Mouse (Mus musculus): ENCODE results near the gene Adamts2.

The Adamts2 gene

DNA sequence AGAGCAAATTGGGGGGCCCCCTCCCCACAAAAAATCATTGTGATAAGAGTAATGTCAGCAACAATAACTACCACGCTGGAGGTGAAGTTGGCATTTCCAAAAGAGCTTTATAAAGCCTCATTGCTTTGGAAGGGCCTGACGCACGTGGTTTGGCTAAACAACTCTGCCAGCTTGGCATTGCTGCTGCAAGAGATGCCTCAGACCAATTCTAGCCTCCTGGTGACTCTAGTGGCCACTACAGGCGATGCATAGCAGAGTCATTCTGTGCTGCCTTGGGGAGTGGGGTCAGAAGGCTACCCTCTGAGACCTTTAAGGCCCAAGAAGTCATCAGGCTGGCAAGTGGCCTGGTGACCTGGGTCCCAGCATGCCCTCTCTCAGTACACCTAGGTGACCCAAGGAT lies 132.2 kb downstream of the Adamts2 start:
- DNase-seq (ENCODE audit: low spot score) = no peak

DNA sequence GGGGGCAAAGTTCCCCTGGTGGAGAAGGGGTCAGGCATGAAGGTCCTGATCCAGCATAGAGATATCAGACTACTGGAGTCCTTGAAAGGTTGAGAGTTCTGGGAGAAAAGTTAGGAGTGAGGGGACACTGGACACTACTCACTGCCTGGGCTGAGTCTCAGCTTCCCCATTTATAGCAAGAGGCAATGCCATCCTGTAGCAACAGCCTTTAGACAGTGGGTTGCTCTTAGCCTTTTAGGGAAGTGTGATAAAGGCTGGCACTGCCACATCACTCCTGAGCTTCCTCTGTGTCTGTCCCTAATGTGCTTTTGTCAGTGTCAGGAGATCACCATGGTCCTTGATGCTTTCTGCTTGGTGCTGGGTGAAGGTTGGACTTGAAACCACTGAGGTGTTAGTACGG lies 134.7 kb downstream of the Adamts2 start:
- DNase-seq (ENCODE audit: low spot score) = no peak

DNA sequence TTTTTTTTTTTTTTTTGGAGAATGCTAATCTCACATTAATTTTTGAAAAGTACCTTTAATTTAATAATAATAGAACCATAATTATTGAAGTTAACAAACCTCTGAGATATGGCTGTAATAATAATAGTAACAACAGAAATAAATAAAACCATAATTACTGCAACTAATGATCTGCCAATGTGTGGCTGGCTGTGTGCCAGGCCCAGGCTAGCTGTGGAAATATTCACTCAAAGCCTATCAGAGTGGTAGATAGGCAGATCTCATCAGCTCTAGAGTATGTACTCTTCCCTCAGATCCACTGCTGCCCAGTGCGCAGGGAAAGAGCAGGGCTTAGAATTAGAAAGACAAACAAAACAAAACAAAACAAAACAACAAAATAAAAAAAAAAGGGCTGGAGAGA lies 136.6 kb downstream of the Adamts2 start:
- DNase-seq (ENCODE audit: low spot score) = no peak

DNA sequence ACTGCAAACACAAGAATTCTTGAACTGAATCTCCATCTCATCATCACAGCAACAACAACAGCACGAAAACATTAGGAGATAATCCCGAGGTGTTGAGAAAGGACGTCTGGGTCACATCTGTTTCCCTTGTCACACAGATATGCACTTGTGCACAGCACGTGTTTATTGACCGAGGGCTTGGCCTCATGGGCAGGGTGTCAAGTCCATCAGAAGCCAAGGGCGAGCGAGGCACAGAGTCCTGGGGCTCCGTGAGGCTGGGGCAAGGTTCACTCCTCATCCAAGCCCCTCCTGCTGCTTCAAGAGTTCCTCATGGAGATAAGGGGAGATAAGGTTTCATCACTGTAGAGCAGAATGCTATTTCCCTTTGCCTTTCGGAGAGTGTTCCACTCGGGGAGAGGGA lies 137.6 kb downstream of the Adamts2 start:
- DNase-seq (ENCODE audit: low spot score) = peak; percentile 49

GRCm38 (mm10) chr11:50742146-50742545 lies 140.3 kb downstream of the Adamts2 start:
- no peak for DNase-seq (ENCODE audit: low spot score)

- peak; percentile 73 for DNase-seq (ENCODE audit: low spot score)
Measured at GRCm38 (mm10) chr11:50744971-50745370, 143.1 kb downstream of the Adamts2 start.

DNA sequence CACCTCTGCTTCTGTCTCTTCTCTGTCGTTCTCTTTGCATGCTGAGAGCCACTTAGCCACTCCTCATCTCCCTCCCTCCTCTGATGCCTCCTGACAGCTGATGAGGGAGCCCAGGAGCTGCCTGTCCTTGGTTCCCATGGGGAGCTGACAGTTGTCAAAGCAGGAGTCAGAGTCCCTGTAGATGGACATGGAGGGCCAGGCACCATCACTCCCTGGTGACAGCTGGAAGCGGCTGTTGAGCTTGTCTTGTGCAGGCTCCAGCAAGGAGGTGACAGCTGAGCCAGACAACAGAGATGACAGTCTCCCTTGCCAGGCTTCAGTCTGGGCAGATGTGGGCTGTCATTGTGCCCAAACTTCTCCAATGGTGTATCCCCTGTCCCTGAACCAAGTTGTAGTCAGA lies 144.6 kb downstream of the Adamts2 start:
- DNase-seq (ENCODE audit: low spot score) = no peak

DNA sequence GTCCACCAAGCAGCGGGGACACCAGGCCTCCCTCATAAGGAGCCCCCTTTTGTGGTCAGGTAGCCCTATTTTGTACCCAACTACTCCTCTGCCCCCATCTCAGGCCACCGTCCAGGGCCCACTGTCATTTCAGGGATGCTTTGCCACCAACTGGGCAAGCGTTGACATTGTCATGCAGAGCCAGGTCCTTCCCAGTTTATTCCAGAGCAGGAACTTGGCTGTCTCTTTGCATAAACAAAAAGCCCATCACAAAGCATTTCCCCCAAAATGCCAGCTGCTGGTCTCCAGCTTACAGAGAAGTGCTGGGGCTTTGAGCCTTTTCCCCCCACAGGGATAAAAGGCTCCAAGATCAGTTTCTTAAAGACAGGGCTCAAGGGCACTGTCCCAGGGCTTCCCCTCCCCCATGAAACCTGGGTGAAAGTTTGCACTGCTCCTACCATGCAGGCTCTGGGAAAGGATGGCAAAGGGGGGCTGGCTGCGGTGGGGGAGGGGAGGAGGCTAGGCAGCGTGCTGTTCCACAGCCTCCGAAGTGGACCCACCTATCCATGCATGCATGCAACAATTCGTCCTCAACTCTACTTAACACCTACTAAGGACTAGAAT lies 149.2 kb downstream of the Adamts2 start:
- DNase-seq (ENCODE audit: low spot score) = no peak

GRCm38 (mm10) chr11:50757741-50758140 lies 155.9 kb downstream of the Adamts2 start:
- DNase-seq (ENCODE audit: low spot score) = no peak

GRCm38 (mm10) chr11:50766461-50766860 lies 164.6 kb downstream of the Adamts2 start:
- DNase-seq (ENCODE audit: low spot score) = no peak

DNA sequence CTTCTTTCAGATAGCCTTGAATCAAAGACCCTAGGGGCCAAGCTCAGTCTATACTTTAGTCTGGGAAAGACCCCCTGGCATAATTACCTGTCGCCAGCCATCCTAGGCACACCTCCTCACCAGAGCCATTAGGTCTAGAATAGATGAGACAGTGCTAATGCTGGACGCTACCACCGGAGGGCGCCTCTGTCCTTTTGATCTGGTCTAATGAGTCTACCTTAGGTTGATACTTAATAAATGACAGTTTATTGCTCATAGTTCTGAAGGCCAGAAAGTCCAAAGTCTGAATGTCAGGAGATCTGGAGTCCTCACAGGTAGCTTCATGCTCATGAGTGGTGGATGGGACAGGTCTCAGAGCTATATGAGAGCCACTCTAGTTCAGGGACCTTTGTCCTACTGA lies 165.2 kb downstream of the Adamts2 start:
- DNase-seq (ENCODE audit: low spot score) = no peak

DNA sequence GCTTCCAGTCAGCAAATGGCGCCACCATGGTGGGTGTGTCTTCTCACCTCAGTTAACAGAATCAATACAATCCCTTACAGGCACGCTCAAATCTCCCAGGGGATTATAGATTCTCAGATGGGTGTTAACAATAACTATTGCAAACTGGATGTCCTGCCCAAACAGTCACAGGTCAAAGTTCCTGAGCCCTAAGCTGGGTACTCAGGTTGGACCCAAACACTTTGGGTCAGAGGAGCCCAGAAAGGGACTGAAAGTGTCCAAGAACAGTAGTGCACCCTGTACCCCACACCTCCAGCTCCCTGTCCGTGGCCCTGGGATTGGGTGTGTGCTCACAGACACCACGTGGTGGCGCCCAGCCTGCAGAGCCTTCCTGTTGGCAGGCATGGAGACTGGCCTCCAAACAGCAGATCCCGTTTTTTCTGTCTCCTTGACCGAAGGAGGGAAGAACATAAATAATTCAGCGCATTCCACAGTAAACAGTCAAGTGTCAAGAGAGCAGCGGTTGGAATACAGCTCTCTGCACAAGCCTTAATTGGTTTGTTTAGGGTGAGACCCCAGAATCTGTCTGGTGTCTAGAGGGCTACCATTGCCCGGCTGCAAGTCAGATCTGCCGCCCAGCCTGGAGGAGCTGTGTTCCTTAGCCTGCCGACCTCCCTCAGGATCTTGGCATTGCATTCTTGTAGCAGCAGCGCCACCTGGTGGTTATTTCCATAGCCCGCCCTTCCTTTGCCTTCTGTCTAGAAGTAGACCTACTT lies 167.3 kb downstream of the Adamts2 start:
- peak; percentile 78 for DNase-seq (ENCODE audit: low spot score)

DNA sequence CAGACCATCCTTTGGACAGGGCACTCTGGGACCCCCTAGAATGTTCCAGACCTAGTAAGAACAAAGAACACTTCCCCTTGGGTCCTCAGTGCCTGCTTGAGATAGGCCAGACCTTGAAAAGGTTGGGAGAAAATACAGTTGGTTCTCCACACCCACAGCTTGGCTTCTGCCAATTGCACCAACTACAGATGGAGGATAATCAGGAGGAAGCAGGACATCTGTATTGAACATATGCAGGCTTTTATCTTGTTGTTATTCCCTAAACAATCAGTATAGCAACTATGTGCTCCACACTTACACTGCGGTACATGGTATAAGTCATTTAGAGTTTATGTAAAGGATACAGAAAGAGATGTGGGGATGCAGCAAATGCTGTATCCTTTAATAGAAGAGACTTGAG lies 169.1 kb downstream of the Adamts2 start:
- DNase-seq (ENCODE audit: low spot score) = no peak

DNA sequence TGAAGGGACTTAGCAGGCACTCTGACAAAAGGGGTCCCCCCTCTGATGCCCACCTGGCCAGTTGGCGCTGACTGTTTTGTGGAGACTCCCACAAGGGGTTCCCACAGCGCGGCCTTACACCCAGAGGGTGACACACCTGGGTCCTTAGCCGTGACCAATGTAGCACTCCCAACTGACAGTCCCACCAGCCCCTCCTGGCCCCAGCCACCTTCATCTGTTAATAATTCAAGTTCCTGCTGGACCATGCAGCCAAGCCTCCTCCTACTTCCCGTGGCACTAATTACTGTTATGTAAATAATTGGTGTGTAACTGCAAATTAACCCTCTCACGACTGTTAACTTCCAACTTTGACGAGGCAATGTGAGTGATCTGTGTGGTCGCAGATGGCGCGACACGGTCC lies 195.8 kb downstream of the Adamts2 start:
- no peak for DNase-seq (ENCODE audit: low spot score)

- no peak for DNase-seq (ENCODE audit: low spot score)
Measured at GRCm38 (mm10) chr11:50798836-50799235, 197.0 kb downstream of the Adamts2 start.

DNA sequence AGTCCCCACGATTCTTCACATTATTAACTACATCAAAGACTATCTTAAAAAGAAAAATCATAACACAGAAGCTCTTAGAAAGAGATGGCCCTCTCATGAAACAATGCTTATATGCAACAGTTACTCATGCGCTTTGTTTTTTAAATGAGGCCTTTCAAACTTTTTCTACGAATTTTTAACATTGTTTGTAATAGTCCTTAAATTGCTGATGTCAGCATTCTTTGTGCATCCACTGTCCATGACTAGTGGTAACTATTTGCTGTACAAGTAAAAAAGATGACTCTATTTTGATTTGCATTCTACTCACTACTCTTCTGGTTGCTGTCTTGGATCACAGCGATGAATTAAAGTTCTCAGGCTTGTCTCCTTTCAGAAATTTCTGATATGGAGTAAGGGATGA lies 212.3 kb downstream of the Adamts2 start:
- no peak for DNase-seq (ENCODE audit: low spot score)

DNA sequence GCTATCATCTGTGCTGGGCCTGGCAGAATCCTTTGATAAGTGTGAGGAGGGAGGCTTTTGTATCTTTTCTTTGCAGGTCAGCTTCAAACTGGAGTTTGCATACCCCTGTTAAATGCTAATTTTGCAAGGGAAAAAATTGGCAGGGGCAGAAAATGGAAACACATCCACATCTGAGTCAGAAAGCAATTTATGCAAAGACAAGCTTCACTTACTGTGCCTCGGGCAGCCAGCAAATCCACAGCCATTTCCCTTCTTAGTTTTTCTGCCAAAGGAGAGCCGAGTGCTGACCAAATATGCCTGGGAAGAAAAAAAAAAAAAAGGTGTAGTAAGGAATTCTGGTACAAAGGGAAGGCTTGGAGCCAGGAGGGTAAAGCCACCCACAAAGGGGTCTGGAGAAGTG lies 224.3 kb downstream of the Adamts2 start:
- DNase-seq (ENCODE audit: low spot score) = no peak

DNA sequence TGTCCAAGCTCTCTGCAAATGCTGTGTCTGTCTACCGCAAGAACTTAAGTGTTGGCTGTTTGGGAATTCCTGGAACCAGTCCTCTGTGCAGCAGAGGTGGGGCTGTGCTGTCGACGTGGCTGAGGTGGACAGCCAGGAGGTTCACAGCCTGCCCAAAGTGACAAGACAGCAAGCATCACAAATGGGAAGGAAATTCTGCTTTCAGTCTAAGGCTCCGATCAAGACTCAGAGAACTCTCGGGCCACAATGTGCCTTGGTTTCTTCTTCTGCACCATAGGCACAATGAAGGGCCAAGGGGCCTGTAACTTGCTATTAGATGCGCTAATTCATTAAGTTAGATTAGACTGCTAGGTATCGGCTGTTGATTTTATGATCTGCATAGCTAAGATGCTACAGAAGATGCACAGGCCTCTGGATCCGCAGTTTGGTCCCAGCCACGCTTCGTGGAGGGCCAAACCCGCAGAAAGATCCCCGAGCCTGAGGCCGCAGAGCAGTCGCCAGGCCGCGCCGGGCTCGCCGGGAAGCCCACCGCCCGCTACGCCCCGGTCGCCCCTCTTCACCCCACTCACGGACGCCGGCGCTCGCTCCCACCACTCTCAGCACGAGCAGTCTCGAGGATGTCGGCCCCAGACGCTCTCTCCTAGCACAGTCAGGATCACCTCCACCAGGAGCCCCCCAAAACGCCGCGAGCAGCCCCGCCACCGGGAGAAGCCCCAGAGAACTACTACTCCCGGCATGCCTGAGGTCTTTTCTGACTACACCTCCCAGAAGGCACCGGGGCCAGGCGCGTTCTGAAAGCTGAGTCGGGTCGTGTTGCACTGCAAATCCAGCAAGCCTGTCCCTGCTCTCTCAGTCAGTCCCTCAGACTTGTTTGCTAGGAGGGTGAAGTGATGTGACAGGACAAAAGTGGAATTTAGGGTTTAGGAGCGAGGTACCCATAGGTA lies 225.4 kb downstream of the Adamts2 start, which contains the start of gene Zfp354c:
Gene Zfp354c, minus strand, starts transcription at position 715 of the 944 bp plus-strand sequence.
- peak; percentile 74 for DNase-seq (ENCODE audit: low spot score)

GRCm38 (mm10) chr11:50835727-50836126 lies 233.8 kb downstream of the Adamts2 start:
- no peak for DNase-seq (ENCODE audit: low spot score)

GRCm38 (mm10) chr11:50841023-50841735 lies 239.3 kb downstream of the Adamts2 start, which contains the start of gene Zfp879:
Gene Zfp879 (minus strand): TSS chr11:50841552.
- DNase-seq (ENCODE audit: low spot score) = peak; percentile 83

- no peak for DNase-seq (ENCODE audit: low spot score)
Measured at GRCm38 (mm10) chr11:50845951-50846350, 244.1 kb downstream of the Adamts2 start.

DNA sequence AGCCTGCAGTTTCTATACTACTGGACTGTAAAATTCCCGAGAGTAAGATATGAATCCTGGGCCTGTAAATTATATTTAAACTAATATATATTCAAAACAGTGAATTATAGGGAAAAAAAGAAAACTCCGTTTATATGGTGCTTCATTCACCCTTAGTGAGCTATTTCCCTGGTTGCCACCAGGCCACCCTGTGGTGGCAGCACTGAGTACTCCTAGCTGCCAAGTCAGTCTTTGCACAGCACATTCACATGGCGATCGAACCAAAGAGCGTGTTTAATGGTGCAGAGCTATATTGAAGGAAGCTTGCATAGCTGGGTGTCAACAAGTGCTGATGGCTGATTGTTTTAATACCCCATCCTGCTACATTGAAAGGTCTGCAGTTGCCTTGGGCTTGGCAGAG lies 245.2 kb downstream of the Adamts2 start:
- DNase-seq (ENCODE audit: low spot score) = no peak
